Mouse (Mus musculus) forebrain, embryonic 10.5 days (tissue): ENCODE results near the gene Acvr1b. TPM values are rescaled to one million over a fixed set of nuclear protein-coding genes. Genes with fewer than 3 reads are reported as not detected.

Experiments used
- DNase-seq: peaks from one replicate; pipeline ENCODE4 v3.0.0-alpha.2; 2017; ENCODE audit warnings: low spot score; ENCODE audit errors: extremely low spot score
- H3K27ac ChIP-seq: fragments of 300-500 bp; sonication (generic); 2 replicates; pipeline ENCODE4 v1.5.1; 2016; ENCODE audit warnings: mild to moderate bottlenecking
- H3K27me3 ChIP-seq: fragments of 300-500 bp; sonication (generic); 2 replicates; pipeline ENCODE4 v1.6.1; 2016; ENCODE audit warnings: mild to moderate bottlenecking; ENCODE audit not compliant: poor library complexity, severe bottlenecking
- H3K36me3 ChIP-seq: fragments of 300-500 bp; sonication (generic); replicated peaks from 2 replicates; pipeline ENCODE4 v1.6.1; 2016; ENCODE audit warnings: mild to moderate bottlenecking, moderate library complexity
- H3K4me1 ChIP-seq: fragments of 300-500 bp; sonication (generic); 2 replicates; pipeline ENCODE4 v1.6.1; 2016
- H3K4me3 ChIP-seq: fragments of 300-500 bp; sonication (generic); 2 replicates; pipeline ENCODE4 v1.5.1; 2016; ENCODE audit warnings: mild to moderate bottlenecking, moderate library complexity
- H3K9me3 ChIP-seq: fragments of 300-500 bp; sonication (generic); 2 replicates; pipeline ENCODE4 v1.6.1; 2016; ENCODE audit warnings: mild to moderate bottlenecking, moderate library complexity
- WGBS: fragments of 180-500 bp; shearing (Covaris S2); methylation state at CpG from one replicate; pipeline ENCODE4 v1.1.7; 2016; 5-methylcytosine and 5-hydroxymethylcytosine counted together
- polyA plus RNA-seq: library from polyadenylated mRNA; unstranded; fragments of >200 nt; fragmentation: Nextera tagmentation; extraction: Ambion mirVana; gene quantifications from 2 replicates; pipeline ENCODE4 v1.2.1, GENCODE M21; 2016

Acvr1b gene
- polyA plus RNA-seq, 1 experiment from 2014 or later, result 5.8 TPM

GRCm38 (mm10) chr15:101231648-101232180 lies 57.8 kb downstream of the Acvr1b start:
- DNase-seq, result no peak
- Histone ChIP-seq H3K27ac (no peak overlapping the region; the same call in 1 of the 2 replicates), H3K36me3 (peaks cover 47% of the 10 kb centered on the region), H3K4me3 (peak overlapping the region; percentile 25), H3K27me3 (peaks cover 43% of the 10 kb centered on the region), H3K9me3 (peaks cover 8% of the 10 kb centered on the region; the same call in 1 of the 2 replicates), H3K4me1 (peaks cover 56% of the 10 kb centered on the region)
- WGBS, result 61% methylated on average over 56 of the region's 56 CpGs

GRCm38 (mm10) chr15:101232607-101233006 lies 58.7 kb downstream of the Acvr1b start:
- peaks cover 44% of the 10 kb centered on the region for H3K36me3 ChIP-seq
- H3K9me3 ChIP-seq, result peaks cover 8% of the 10 kb centered on the region; the same call in 1 of the 2 replicates
- no peak for DNase-seq
- peaks cover 50% of the 10 kb centered on the region for H3K4me1 ChIP-seq
- peaks cover 46% of the 10 kb centered on the region for H3K27me3 ChIP-seq
- no peak overlapping the region for H3K4me3 ChIP-seq
- no peak overlapping the region for H3K27ac ChIP-seq
- WGBS, result 79% methylated on average over 4 of the region's 4 CpGs

- H3K27ac ChIP-seq, result no peak overlapping the region
- WGBS, result 90% methylated on average over 3 of the region's 3 CpGs
- peaks cover 51% of the 10 kb centered on the region for H3K27me3 ChIP-seq
- peaks cover 44% of the 10 kb centered on the region for H3K4me1 ChIP-seq
- peaks cover 43% of the 10 kb centered on the region for H3K36me3 ChIP-seq
- H3K4me3 ChIP-seq, result no peak overlapping the region
- no peak for DNase-seq
- H3K9me3 ChIP-seq, result peaks cover 8% of the 10 kb centered on the region; the same call in 1 of the 2 replicates
Measured at GRCm38 (mm10) chr15:101233183-101233582, 59.3 kb downstream of the Acvr1b start.

GRCm38 (mm10) chr15:101233641-101234275 lies 59.9 kb downstream of the Acvr1b start:
- H3K4me1 ChIP-seq, result peaks cover 45% of the 10 kb centered on the region
- H3K27ac ChIP-seq, result no peak overlapping the region
- DNase-seq, result no peak
- H3K36me3 ChIP-seq, result peaks cover 38% of the 10 kb centered on the region
- H3K27me3 ChIP-seq, result peaks cover 56% of the 10 kb centered on the region
- peaks cover 8% of the 10 kb centered on the region; the same call in 1 of the 2 replicates for H3K9me3 ChIP-seq
- H3K4me3 ChIP-seq, result no peak overlapping the region
- 19% methylated on average over 11 of the region's 11 CpGs for WGBS

- peak overlapping the region; percentile 21; the same call in 1 of the 2 replicates for H3K27ac ChIP-seq
Measured at GRCm38 (mm10) chr15:101234611-101235341, 60.9 kb downstream of the Acvr1b start.

GRCm38 (mm10) chr15:101235342-101235698 lies 61.5 kb downstream of the Acvr1b start:
- Histone ChIP-seq H3K4me3 (no peak overlapping the region), H3K27ac (peak overlapping the region; percentile 21; the same call in 1 of the 2 replicates), H3K27me3 (peaks cover 57% of the 10 kb centered on the region), H3K4me1 (peaks cover 57% of the 10 kb centered on the region), H3K36me3 (peaks cover 22% of the 10 kb centered on the region), H3K9me3 (peaks cover 8% of the 10 kb centered on the region; the same call in 1 of the 2 replicates)
- 47% methylated on average over 5 of the region's 5 CpGs for WGBS
- no peak for DNase-seq

More at GRCm38 (mm10) chr15:101234611-101235341, 60.9 kb downstream of the Acvr1b start:
- H3K9me3 ChIP-seq, result peaks cover 8% of the 10 kb centered on the region; the same call in 1 of the 2 replicates
- H3K36me3 ChIP-seq, result peaks cover 28% of the 10 kb centered on the region
- WGBS, result 73% methylated on average over 10 of the region's 10 CpGs
- peaks cover 57% of the 10 kb centered on the region for H3K27me3 ChIP-seq
- no peak for DNase-seq
- peaks cover 55% of the 10 kb centered on the region for H3K4me1 ChIP-seq
- no peak overlapping the region for H3K4me3 ChIP-seq

- Histone ChIP-seq H3K4me3 (no peak overlapping the region), H3K27ac (peak overlapping the region; percentile 48), H3K27me3 (peaks cover 55% of the 10 kb centered on the region), H3K4me1 (peaks cover 60% of the 10 kb centered on the region), H3K36me3 (peaks cover 17% of the 10 kb centered on the region), H3K9me3 (peaks cover 6% of the 10 kb centered on the region; the same call in 1 of the 2 replicates)
- no peak for DNase-seq
- WGBS, result 51% methylated on average over 12 of the region's 12 CpGs
Measured at GRCm38 (mm10) chr15:101235728-101236327, 62.0 kb downstream of the Acvr1b start.

- H3K4me1 ChIP-seq, result peaks cover 62% of the 10 kb centered on the region
- no peak overlapping the region for H3K4me3 ChIP-seq
- H3K27ac ChIP-seq, result no peak overlapping the region
- H3K36me3 ChIP-seq, result peaks cover 7% of the 10 kb centered on the region
- no peaks in the 10 kb centered on the region for H3K9me3 ChIP-seq
- WGBS, result 6% methylated on average over 3 of the region's 3 CpGs
- H3K27me3 ChIP-seq, result peaks cover 51% of the 10 kb centered on the region
- peak; percentile 65 for DNase-seq
Measured at GRCm38 (mm10) chr15:101236878-101237277, 63.0 kb downstream of the Acvr1b start.

- H3K9me3 ChIP-seq, result no peaks in the 10 kb centered on the region
- H3K4me3 ChIP-seq, result peak overlapping the region; percentile 48
- H3K27me3 ChIP-seq, result peaks cover 42% of the 10 kb centered on the region
- no peaks in the 10 kb centered on the region for H3K36me3 ChIP-seq
- H3K4me1 ChIP-seq, result peaks cover 49% of the 10 kb centered on the region
- DNase-seq, result peak; percentile 72
- peak overlapping the region; percentile 80 for H3K27ac ChIP-seq
- 5% methylated on average over 28 of the region's 28 CpGs for WGBS
Measured at GRCm38 (mm10) chr15:101238885-101239511, 65.1 kb downstream of the Acvr1b start.

- no peaks in the 10 kb centered on the region for H3K36me3 ChIP-seq
- WGBS, result 65% methylated on average over 8 of the region's 8 CpGs
- no peak overlapping the region for H3K4me3 ChIP-seq
- DNase-seq, result no peak
- H3K27ac ChIP-seq, result no peak overlapping the region
- peaks cover 42% of the 10 kb centered on the region for H3K27me3 ChIP-seq
- H3K9me3 ChIP-seq, result no peaks in the 10 kb centered on the region
- peaks cover 48% of the 10 kb centered on the region for H3K4me1 ChIP-seq
Measured at GRCm38 (mm10) chr15:101239821-101240220, 66.0 kb downstream of the Acvr1b start.

- Histone ChIP-seq H3K4me3 (peak overlapping the region; percentile 7), H3K36me3 (no peaks in the 10 kb centered on the region), H3K27ac (no peak overlapping the region), H3K27me3 (peaks cover 37% of the 10 kb centered on the region), H3K4me1 (peaks cover 44% of the 10 kb centered on the region), H3K9me3 (no peaks in the 10 kb centered on the region)
- 20% methylated on average over 10 of the region's 10 CpGs for WGBS
- peak; percentile 82 for DNase-seq
Measured at GRCm38 (mm10) chr15:101240799-101241204, 66.9 kb downstream of the Acvr1b start.

- peak overlapping the region; percentile 7; the same call in 1 of the 2 replicates for H3K4me3 ChIP-seq
- no peak overlapping the region for H3K27ac ChIP-seq
- WGBS, result 69% methylated on average over 9 of the region's 9 CpGs
- peaks cover 43% of the 10 kb centered on the region for H3K4me1 ChIP-seq
- H3K27me3 ChIP-seq, result peaks cover 32% of the 10 kb centered on the region
- H3K9me3 ChIP-seq, result no peaks in the 10 kb centered on the region
- DNase-seq, result no peak
- H3K36me3 ChIP-seq, result no peaks in the 10 kb centered on the region
Measured at GRCm38 (mm10) chr15:101241236-101241635, 67.4 kb downstream of the Acvr1b start.
